In genomic region chr11:106681138-106681537, GRCm38 (mm10) we compare ENCODE assay signal across 25 mouse cellular contexts.
A peak's percentile ranks its signal among the peaks of the same experiment; 100 is the strongest.
DNase-seq lines count a peak whose midpoint lies in the region; ATAC-seq and TF ChIP-seq lines count a peak whose summit lies in the region.
"Had no signal": no experiment of that assay in that cellular context is flagged by ENCODE, and none has a peak within 500 bp of the region (broad histone marks: within the 10 kb centered on the region; RNA-seq: fewer than 3 reads in every experiment).

No protein-coding gene starts in this region.

- peak; percentile 56 for ATAC-seq in CD4-positive, CD25-positive, alpha-beta regulatory T cell, adult 4 months
- ATAC-seq in forebrain, embryonic 11.5 days (replicated peaks; ENCODE audit: low FRiP score): no peak
- no peak for ATAC-seq in intestine, embryonic 15.5 days
- ATAC-seq: forebrain, embryonic 16.5 days; Patski had no signal

- H3K27me3 ChIP-seq in forebrain, embryonic 11.5 days (ENCODE audit: control insufficient read depth, insufficient read depth, low read length): no peaks in the 10 kb centered on the region
- H3K27me3 ChIP-seq in intestine, embryonic 15.5 days (replicated peaks): no peaks in the 10 kb centered on the region
- H3K27me3 ChIP-seq: embryonic facial prominence, embryonic 15.5 days; Patski had no signal

- peak overlapping the region; percentile 49 for H3K27ac ChIP-seq in olfactory bulb, adult 2 months (ENCODE audit: insufficient read depth, low read depth, low read length)
- H3K27ac ChIP-seq in forebrain, embryonic 11.5 days (ENCODE audit: low read depth, low read length): no peak overlapping the region
- H3K27ac ChIP-seq in intestine, embryonic 15.5 days: no peak overlapping the region
- no peak overlapping the region for H3K27ac ChIP-seq in layer of hippocampus, adult 2 months
- H3K27ac ChIP-seq: embryonic facial prominence, embryonic 15.5 days; forebrain, embryonic 10.5 days; heart, embryonic 10.5 days; hindbrain, embryonic 10.5 days; hindbrain, embryonic 14.5 days had no signal

- peaks cover 26% of the 10 kb centered on the region for H3K4me1 ChIP-seq in olfactory bulb, adult 2 months (ENCODE audit: control insufficient read depth, insufficient read depth, low read length)
- no peaks in the 10 kb centered on the region for H3K4me1 ChIP-seq in forebrain, embryonic 11.5 days (replicated peaks; ENCODE audit: control insufficient read depth, insufficient read depth, low read length)
- H3K4me1 ChIP-seq in intestine, embryonic 15.5 days (replicated peaks): no peaks in the 10 kb centered on the region
- H3K4me1 ChIP-seq: forebrain, embryonic 10.5 days; hindbrain, embryonic 10.5 days had no signal

- peak; percentile 37 for DNase-seq in CD4-positive helper T cell, adult 2 months (ENCODE audit: low read depth, low spot score)
- peak; percentile 68 for DNase-seq in induced T-regulatory cell, adult 2 months (ENCODE audit: low read depth)
- DNase-seq in forebrain, embryonic 11.5 days (ENCODE audit: low spot score): no peak
- no peak for DNase-seq in layer of hippocampus, adult 2 months (ENCODE audit: low spot score in 2 of 2)
- DNase-seq: adrenal gland, adult 8-10 months; adrenal gland, postnatal 36 days; cerebellum, adult 11 months; cerebellum, adult 8-10 months; cerebellum, postnatal 14 days; embryo, embryonic 11 days; gastrocnemius, adult 2 months; gastrocnemius, postnatal 25 days; heart, postnatal 10 days; kidney, adult 11 months had no signal

- no peak for TF ChIP-seq CTCF in olfactory bulb, adult 2 months (IDR thresholded peaks at IDR 0.05; ENCODE audit: insufficient read depth, low read depth, low read length)
- no peak for TF ChIP-seq CTCF in layer of hippocampus, adult 2 months (conservative IDR thresholded peaks at IDR 0.05)

- no peak for TF ChIP-seq POLR2A in olfactory bulb, adult 2 months (IDR thresholded peaks at IDR 0.05; ENCODE audit: insufficient read depth, low read depth, low read length)

- H3K9me3 ChIP-seq in forebrain, embryonic 11.5 days (ENCODE audit: control insufficient read depth, low read length): no peaks in the 10 kb centered on the region
- H3K9me3 ChIP-seq in intestine, embryonic 15.5 days: no peaks in the 10 kb centered on the region
- H3K9me3 ChIP-seq: embryonic facial prominence, embryonic 15.5 days; forebrain, embryonic 10.5 days; heart, embryonic 10.5 days; hindbrain, embryonic 10.5 days had no signal

- WGBS in olfactory bulb, adult 2 months: 67% methylated on average over 6 of the region's 6 CpGs
- 91% methylated on average over 6 of the region's 6 CpGs for WGBS in forebrain, embryonic 11.5 days
- WGBS in intestine, embryonic 15.5 days: 88% methylated on average over 6 of the region's 6 CpGs

- no peaks in the 10 kb centered on the region for H3K36me3 ChIP-seq in forebrain, embryonic 11.5 days (ENCODE audit: control insufficient read depth, insufficient read depth, low read length)
- no peaks in the 10 kb centered on the region for H3K36me3 ChIP-seq in intestine, embryonic 15.5 days
- H3K36me3 ChIP-seq: embryonic facial prominence, embryonic 15.5 days; forebrain, embryonic 10.5 days; hindbrain, embryonic 10.5 days had no signal

- H3K9ac ChIP-seq in forebrain, embryonic 11.5 days (ENCODE audit: low read length): no peak overlapping the region
- H3K9ac ChIP-seq in intestine, embryonic 15.5 days: no peak overlapping the region
- H3K9ac ChIP-seq: embryonic facial prominence, embryonic 15.5 days; hindbrain, embryonic 14.5 days had no signal

- H3K4me2 ChIP-seq in forebrain, embryonic 11.5 days (ENCODE audit: low read depth, low read length, severe bottlenecking): no peak overlapping the region
- H3K4me2 ChIP-seq in intestine, embryonic 15.5 days (replicated peaks): no peak overlapping the region
- H3K4me2 ChIP-seq: embryonic facial prominence, embryonic 15.5 days; hindbrain, embryonic 14.5 days had no signal

- no peak overlapping the region for H3K4me3 ChIP-seq in olfactory bulb, adult 2 months (ENCODE audit: insufficient read depth, low read depth, low read length)
- H3K4me3 ChIP-seq in forebrain, embryonic 11.5 days (ENCODE audit: low read depth, low read length): no peak overlapping the region
- H3K4me3 ChIP-seq in intestine, embryonic 15.5 days (replicated peaks): no peak overlapping the region
- no peak overlapping the region for H3K4me3 ChIP-seq in layer of hippocampus, adult 2 months
- H3K4me3 ChIP-seq: embryonic facial prominence, embryonic 15.5 days; erythroblast, embryonic 14.5 days; forebrain, embryonic 10.5 days; gastrocnemius, adult 2 months; heart, embryonic 10.5 days; hindbrain, embryonic 10.5 days had no signal

Comparison
In these comparisons a context has a peak if more than half of its experiments do, and no peak if none do; other contexts are left out.
1. DNase-seq: peak in CD4-positive helper T cell, adult 2 months (single experiment) and induced T-regulatory cell, adult 2 months (single experiment); none in forebrain, embryonic 11.5 days (single experiment) and layer of hippocampus, adult 2 months (0 of 2).